Mouse (Mus musculus): ENCODE measurements at regions not wholly inside any gene's neighbourhood (a gene's known extent, or its start where the extent isn't known, plus 50 kb on each side); places are given as distances from the start of the nearest gene placed in this dataset.
A peak's percentile ranks its signal among the peaks of the same experiment; 100 is the strongest.

DNA sequence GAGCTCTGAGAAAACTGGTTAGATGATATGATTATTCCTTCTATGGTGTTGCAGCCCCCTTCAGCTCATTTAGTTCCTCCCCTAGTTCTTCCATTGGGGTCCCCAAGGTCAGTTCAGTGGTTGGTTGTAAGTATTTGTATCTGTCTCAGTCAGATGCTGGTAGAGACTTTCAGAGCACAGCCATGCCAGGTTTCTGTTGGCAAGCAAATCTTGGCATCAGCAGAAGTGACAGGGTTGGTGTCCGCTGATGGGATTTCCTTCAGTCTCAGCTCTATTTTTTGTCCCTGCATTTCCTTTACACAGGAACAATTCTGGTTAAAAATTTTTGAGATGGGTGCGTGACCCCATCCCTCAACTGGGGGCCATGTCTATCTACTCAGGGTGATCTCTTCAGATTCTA is 55.3 kb upstream of the Spaca1 start:
- Histone ChIP-seq H3K4me3 (replicated peaks) (no peak overlapping the region), H3K27ac (no peak overlapping the region), H3K9ac (replicated peaks) (no peak overlapping the region), H3K36me3 (no peaks in the 10 kb centered on the region), H3K4me1 (replicated peaks) (no peaks in the 10 kb centered on the region), H3K27me3 (no peaks in the 10 kb centered on the region), H3K4me2 (replicated peaks) (no peak overlapping the region), H3K9me3 (peaks cover 12% of the 10 kb centered on the region; the same call in 1 of the 2 replicates)
- ATAC-seq, result no peak
- 96% methylated on average over 2 of the region's 2 CpGs for WGBS

DNA sequence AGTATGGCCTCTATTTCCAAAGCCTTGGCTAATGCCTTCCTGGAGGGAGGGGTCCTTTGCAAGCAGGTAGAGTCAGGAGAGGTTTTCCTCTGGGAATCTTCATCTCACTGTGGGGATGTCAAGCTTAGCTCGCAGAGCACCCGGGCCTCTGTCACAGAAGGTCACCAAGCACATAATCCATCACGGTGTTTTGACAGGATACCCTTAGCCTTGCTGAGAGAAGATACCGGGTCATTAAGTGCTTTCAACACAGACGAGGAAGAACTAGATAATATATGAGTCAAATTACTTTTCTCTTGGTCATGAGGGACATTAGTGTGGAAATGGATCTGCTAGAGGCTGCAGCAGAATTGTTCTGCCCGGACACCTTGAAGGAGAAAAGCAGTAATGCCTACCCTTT is 64.3 kb upstream of the Spaca1 start:
- no peak overlapping the region for H3K4me3 ChIP-seq (replicated peaks)
- H3K27ac ChIP-seq, result no peak overlapping the region
- H3K4me2 ChIP-seq (replicated peaks), result no peak overlapping the region
- no peak overlapping the region for H3K9ac ChIP-seq (replicated peaks)
- H3K36me3 ChIP-seq, result no peaks in the 10 kb centered on the region
- no peaks in the 10 kb centered on the region for H3K9me3 ChIP-seq
- no peaks in the 10 kb centered on the region for H3K27me3 ChIP-seq
- H3K4me1 ChIP-seq (replicated peaks), result no peaks in the 10 kb centered on the region
- no peak for ATAC-seq
- 81% methylated on average over 6 of the region's 6 CpGs for WGBS

DNA sequence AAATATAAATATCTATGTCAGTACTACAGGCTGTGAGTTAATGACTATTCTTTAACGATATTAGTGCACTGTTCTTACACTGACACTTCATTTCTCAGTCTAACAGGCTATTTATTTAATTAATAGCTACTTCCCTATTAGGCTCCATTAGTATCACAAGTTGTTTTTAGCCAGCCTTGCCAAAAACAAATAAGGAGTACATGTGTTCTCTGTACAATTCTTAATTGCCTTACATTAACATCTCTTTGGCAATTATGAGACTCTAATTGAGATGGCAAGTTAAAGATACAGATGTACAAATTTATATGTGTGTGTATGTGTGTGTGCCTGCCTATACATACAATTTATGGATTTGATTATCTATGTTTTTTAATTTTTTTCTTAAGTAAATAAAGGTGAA is 67.1 kb upstream of the Spaca1 start:
- WGBS, result 89% methylated on average over 1 of the region's 1 CpGs
- no peak for ATAC-seq
- no peaks in the 10 kb centered on the region for H3K27me3 ChIP-seq
- no peaks in the 10 kb centered on the region for H3K9me3 ChIP-seq
- H3K27ac ChIP-seq, result no peak overlapping the region
- H3K4me2 ChIP-seq (replicated peaks), result no peak overlapping the region
- no peak overlapping the region for H3K9ac ChIP-seq (replicated peaks)
- no peaks in the 10 kb centered on the region for H3K4me1 ChIP-seq (replicated peaks)
- H3K36me3 ChIP-seq, result no peaks in the 10 kb centered on the region
- no peak overlapping the region for H3K4me3 ChIP-seq (replicated peaks)

DNA sequence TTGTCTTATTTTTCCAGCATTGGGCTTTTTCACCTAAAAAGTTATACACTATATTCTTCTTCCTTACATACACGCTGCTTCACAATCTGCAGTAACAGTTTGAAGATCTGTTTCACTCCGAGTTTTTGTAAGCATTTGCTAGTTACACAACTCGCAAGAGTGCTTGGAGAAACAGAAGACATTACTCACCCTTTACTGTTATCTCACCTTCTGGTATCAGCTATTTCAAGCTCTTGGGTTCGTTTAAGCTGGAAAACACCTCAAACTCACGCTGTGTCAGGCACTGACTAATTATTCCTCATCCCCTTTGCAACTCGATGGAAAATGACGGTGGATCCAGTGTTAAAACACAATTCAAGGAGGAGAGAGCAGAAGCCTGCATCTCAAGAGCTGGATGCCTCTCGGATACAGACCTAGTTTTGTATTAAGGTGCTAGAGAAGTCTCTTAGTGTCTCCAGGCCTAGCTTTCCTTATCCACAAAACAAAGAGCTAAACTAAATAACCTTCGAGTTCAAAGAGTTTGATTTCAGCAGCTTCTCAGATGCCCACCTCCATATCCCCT is 73.0 kb upstream of the Spaca1 start:
- Histone ChIP-seq H3K4me2 (replicated peaks) (no peak overlapping the region), H3K4me3 (replicated peaks) (no peak overlapping the region), H3K36me3 (no peaks in the 10 kb centered on the region), H3K9me3 (no peaks in the 10 kb centered on the region), H3K4me1 (replicated peaks) (no peaks in the 10 kb centered on the region), H3K27ac (no peak overlapping the region), H3K9ac (replicated peaks) (no peak overlapping the region), H3K27me3 (no peaks in the 10 kb centered on the region)
- no peak for ATAC-seq
- 83% methylated on average over 9 of the region's 9 CpGs for WGBS

DNA sequence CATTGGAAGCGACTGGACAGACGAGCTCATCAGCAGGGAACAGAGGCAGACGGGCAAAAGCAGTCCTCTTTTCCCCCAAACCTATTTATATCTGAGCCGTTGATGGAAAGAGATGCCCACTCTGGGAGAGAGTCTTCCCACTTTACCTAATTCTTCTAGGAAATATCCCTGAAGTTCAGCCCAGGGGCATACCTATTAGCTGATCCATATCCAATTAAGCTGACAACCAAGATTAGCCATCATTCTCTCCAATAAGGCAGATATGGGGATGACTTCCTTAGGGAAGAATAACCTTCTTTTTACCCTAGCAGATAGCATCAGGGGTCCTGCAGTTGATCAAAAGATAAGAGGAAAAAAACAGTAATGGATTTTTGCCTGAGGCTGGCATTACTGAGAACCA is 78.2 kb upstream of the Spaca1 start:
- no peaks in the 10 kb centered on the region for H3K9me3 ChIP-seq
- 59% methylated on average over 4 of the region's 4 CpGs for WGBS
- H3K4me1 ChIP-seq (replicated peaks), result no peaks in the 10 kb centered on the region
- no peak overlapping the region for H3K4me2 ChIP-seq (replicated peaks)
- peak; percentile 63 for ATAC-seq
- H3K36me3 ChIP-seq, result no peaks in the 10 kb centered on the region
- H3K4me3 ChIP-seq (replicated peaks), result no peak overlapping the region
- H3K27ac ChIP-seq, result no peak overlapping the region
- no peaks in the 10 kb centered on the region for H3K27me3 ChIP-seq
- no peak overlapping the region for H3K9ac ChIP-seq (replicated peaks)

DNA sequence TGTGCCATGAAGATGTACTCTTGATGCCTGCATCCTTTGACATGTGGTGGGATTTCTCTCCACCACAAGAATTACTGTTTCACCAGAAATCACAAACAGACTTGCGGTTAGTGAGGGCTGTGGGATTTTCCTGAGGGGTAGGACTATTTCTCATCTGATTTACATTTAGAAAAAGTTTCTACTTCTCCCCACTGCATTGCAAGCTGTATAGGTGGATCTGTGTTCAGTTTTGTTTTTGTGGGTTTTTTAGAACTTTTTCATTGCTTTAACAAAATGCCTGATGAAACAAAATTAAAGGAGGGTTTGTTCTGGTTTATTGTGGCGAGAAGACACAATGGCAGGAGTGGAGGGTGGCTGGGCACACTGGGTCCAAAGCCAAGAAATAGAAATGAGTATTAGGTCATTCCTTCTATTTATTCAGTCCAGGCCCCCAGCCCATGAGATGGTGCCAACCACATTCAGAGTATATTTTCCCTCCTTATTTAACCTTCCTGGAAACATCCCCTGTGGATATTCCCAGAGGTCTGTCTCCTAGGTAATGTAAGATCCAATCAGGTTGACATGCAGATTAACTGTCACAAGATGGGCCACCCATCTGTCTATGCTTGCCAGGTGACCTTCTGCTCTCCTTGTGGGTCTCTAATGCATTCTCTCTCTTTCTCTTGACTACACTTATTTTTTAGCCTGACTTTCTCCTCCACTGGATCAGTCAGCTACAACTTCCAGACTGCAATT is 96.3 kb upstream of the Spaca1 start:
- ATAC-seq, result no peak
- H3K9me3 ChIP-seq, result no peaks in the 10 kb centered on the region; the same call in 1 of the 2 replicates
- no peaks in the 10 kb centered on the region for H3K27me3 ChIP-seq
- H3K27ac ChIP-seq, result no peak overlapping the region
- no peak overlapping the region for H3K4me2 ChIP-seq (replicated peaks)
- no peak overlapping the region for H3K9ac ChIP-seq (replicated peaks)
- H3K36me3 ChIP-seq, result no peaks in the 10 kb centered on the region
- H3K4me3 ChIP-seq (replicated peaks), result no peak overlapping the region
- WGBS, result 82% methylated on average over 2 of the region's 2 CpGs
- no peaks in the 10 kb centered on the region for H3K4me1 ChIP-seq (replicated peaks)

DNA sequence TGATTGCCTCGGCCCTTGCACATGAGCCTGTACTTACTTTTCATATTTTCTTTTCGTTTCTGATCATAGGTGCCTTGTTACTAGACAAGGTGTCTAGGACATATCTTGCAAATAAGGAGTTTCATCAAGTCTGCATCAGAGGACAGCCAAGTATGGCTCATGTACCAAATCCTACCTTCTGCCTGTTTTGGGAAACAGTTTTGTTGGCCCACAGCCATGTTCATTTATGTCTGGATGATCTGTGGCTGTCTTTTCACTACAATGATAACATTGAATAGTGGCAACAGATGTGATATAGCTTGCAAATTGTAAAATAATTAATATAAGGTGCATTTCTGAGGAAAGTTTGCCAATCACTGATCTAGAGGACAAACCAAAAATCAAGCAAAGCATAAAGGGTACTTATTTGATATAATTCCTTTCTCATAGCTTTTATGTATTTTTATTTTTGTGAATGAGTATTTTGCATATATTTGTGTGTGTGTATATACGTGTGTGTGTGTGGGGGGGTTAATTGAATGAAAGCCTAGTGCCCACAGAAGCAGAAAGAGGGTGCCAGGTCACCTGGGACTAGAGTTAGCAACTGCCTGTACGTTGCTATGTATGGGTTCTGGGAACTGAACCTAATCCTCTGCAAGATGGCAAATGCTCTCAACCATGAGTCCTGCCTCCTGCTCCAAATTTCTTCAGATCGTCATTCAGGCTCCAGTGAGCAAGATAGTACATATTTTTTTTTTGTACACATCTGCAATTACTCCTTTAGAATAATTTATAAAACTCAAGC is 99.2 kb upstream of the Spaca1 start:
- no peak overlapping the region for H3K4me3 ChIP-seq (replicated peaks)
- no peaks in the 10 kb centered on the region for H3K36me3 ChIP-seq
- no peak overlapping the region for H3K4me2 ChIP-seq (replicated peaks)
- ATAC-seq, result no peak
- no peak overlapping the region for H3K27ac ChIP-seq
- no peaks in the 10 kb centered on the region for H3K27me3 ChIP-seq
- no peaks in the 10 kb centered on the region; the same call in 1 of the 2 replicates for H3K9me3 ChIP-seq
- 76% methylated on average over 5 of the region's 5 CpGs for whole genome bisulfite sequencing
- H3K4me1 ChIP-seq (replicated peaks), result 0 out of 2 replicates have a peak, but pooled peaks cover 3% of the 10 kb centered on the region
- no peak overlapping the region for H3K9ac ChIP-seq (replicated peaks)

DNA sequence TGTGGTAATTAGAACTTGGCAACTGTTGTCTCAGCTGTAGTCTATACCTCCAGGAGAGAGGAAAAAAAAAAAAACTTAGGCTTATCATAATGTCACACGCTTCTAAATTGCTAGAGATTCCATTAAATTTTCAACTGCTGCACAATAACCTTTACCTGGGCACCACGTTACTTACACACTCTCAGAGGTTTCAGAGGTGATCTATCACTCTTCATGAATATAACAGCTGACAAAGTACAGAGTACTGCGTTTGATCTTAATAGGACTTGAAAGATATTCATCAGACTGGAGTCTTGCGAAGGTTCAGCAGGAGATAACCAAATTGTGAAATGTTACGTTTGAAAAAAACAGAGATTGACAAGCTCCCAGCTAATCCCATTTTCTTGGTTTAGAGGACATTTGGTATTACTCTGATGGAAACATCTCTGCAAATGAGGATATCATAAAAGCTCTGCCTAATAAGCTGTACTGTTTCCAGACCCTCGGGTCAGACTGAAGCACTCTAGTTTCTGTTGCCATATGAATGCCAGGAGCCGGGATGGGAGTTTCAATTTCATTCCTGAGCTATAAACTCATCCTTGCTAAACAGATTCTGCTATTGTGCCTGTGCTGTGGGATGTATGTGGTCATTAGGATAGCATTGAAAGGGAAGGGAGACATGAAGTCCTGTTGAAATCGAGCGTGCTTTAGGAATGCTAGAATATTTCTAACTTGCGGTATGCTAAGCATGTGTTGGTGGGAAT is 101.8 kb upstream of the Spaca1 start:
- Histone ChIP-seq H3K4me1 (replicated peaks) (0 out of 2 replicates have a peak, but pooled peaks cover 3% of the 10 kb centered on the region), H3K4me2 (replicated peaks) (no peak overlapping the region), H3K36me3 (no peaks in the 10 kb centered on the region), H3K4me3 (replicated peaks) (no peak overlapping the region), H3K9ac (replicated peaks) (no peak overlapping the region), H3K27ac (no peak overlapping the region), H3K9me3 (no peaks in the 10 kb centered on the region), H3K27me3 (no peaks in the 10 kb centered on the region)
- 64% methylated on average over 10 of the region's 10 CpGs for WGBS
- 0 out of 2 replicates have a peak, but pooled peaks have one; percentile 48 for ATAC-seq

DNA sequence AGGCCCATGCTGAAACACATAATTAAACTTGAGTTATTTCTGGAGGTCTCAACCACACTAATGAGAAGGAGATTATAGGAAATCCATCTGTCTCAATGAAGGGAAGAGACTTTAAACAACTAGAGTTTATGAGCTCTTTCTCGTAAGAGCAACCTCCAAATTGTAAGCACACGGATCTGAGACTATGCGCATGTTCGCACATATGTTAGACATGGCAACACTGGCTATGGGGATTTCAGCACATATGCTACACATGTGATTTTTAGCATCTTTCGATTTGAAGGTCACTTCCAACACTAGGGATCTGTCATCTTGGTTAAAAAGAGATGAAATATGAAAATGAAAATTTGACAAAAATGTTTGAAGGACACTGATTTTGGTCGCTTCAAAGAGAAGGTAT is 105.5 kb upstream of the Spaca1 start:
- Histone ChIP-seq H3K27ac (no peak overlapping the region), H3K4me1 (replicated peaks) (0 out of 2 replicates have a peak, but pooled peaks cover 3% of the 10 kb centered on the region), H3K27me3 (no peaks in the 10 kb centered on the region), H3K9me3 (no peaks in the 10 kb centered on the region), H3K36me3 (no peaks in the 10 kb centered on the region), H3K4me3 (replicated peaks) (no peak overlapping the region), H3K9ac (replicated peaks) (no peak overlapping the region), H3K4me2 (replicated peaks) (no peak overlapping the region)
- WGBS, result 88% methylated on average over 6 of the region's 6 CpGs
- ATAC-seq, result no peak

DNA sequence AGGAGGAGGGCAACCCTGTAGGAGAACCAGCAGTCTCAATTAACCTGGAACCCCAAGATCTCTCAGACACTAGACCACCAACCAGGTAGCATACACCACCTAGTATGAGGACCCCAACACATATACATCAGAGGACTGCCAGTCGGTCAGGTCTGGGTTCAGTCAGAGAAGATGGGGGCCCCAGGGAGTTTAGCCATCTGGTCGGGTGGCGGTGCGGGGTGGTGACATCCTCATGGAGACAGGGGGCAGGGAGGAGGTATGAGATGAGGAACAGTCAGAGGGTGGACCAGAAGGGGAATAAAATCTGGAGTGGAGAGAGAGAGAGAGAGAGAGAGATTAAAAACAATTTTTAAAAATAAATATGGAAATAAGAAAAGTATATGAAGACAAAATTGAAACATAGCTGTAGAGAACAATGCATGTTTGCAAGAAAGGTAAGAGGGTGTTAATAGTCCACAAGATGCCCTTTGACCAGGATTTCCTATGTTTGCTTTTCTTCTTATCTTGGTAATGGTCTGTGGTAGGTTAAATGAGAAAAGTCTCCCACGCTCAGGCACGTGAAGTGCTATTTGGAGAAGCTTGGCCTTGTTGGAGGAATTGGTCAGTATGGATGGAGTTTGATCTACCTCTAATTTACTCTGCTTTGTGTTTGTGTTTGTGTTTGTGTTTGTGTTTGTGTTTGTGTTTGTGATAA is 108.0 kb upstream of the Spaca1 start:
- WGBS, result 93% methylated on average over 6 of the region's 6 CpGs

DNA sequence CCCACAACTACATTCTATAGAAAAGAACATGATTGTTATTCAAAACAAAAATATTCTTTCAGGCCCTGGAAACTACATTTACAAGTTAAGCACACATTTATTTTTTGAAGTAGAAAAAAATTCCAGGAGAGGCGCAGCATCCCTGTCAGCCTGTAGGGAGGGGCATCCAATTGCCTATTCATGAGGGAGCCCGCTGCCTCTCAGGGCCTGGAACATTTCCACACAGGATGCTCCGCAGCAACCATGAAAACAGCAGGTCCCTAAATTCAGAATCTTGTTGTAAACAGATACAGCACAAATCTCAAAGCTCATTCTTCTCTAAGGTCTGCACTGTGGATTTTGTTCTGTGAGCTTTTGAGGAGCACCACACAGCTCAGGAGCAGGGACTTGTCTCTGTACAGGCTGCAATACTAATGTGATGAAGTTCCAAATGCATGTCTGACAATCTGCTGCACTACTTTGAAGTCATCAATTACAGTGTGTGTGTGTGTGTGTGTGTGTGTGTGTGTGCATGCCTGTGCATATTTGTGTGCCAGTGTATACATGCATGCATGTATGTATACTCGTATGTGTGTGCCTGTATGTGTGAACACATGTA is 121.4 kb upstream of the Spaca1 start:
- Histone ChIP-seq H3K36me3 (no peaks in the 10 kb centered on the region), H3K9me3 (no peaks in the 10 kb centered on the region), H3K4me2 (replicated peaks) (no peak overlapping the region), H3K4me1 (replicated peaks) (no peaks in the 10 kb centered on the region), H3K4me3 (replicated peaks) (no peak overlapping the region), H3K27ac (no peak overlapping the region), H3K9ac (replicated peaks) (no peak overlapping the region), H3K27me3 (no peaks in the 10 kb centered on the region)
- 61% methylated on average over 4 of the region's 4 CpGs for WGBS
- peak; percentile 48; the same call in 1 of the 2 replicates for ATAC-seq

More for the DNA sequence above, 108.0 kb upstream of the Spaca1 start:
- Histone ChIP-seq H3K4me1 (replicated peaks) (no peaks in the 10 kb centered on the region), H3K9me3 (no peaks in the 10 kb centered on the region), H3K27me3 (no peaks in the 10 kb centered on the region), H3K4me2 (replicated peaks) (no peak overlapping the region), H3K9ac (replicated peaks) (no peak overlapping the region), H3K36me3 (no peaks in the 10 kb centered on the region), H3K4me3 (replicated peaks) (no peak overlapping the region), H3K27ac (no peak overlapping the region)
- ATAC-seq, result no peak
